Mouse (Mus musculus) bone marrow macrophage, adult 2 months (primary cell): ENCODE measurements around the gene Fkbp6.

Experiments used
- CTCF ChIP-seq: IDR thresholded peaks from 2 replicates; pipeline ENCODE4 v1.5.1; 2012; ENCODE audit warnings: low read depth, mild to moderate bottlenecking, low read length, moderate library complexity
- POLR2A ChIP-seq: IDR thresholded peaks from 2 replicates; pipeline ENCODE4 v1.6.1; 2012; ENCODE audit warnings: mild to moderate bottlenecking, low read depth, low read length, borderline replicate concordance

DNA sequence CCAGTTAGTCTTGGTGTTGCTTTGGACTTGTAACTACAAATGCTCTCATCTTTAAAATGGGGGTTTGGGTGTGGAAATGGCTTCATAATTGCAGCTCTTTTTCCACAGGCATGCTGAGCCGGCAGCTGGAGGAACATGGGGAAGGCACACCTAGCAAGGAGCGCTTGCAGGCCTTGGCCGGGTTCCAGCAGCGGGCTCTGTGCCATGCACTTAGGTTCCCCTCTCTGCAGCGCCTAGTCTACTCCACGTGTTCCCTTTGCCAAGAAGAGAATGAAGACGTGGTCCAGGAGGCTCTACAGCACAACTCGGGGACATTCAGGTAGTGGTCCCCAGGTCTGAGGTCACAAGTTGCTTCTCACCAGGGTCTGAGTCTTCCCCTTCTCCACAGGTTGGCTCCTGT lies 25.3 kb upstream of the Fkbp6 start:
- TF ChIP-seq CTCF (no peak), POLR2A (no peak)
